Mouse (Mus musculus) midbrain, postnatal 0 days (tissue): ENCODE measurements around the gene Gstt4. TPM values are rescaled to one million over a fixed set of nuclear protein-coding genes. Genes with fewer than 3 reads are reported as not detected.

Experiments used
- ATAC-seq: fragments of 200-750 bp; cut with Nextera tagmentation; 2 replicates; pipeline ENCODE4 v1.8.0; 2017; ENCODE audit warnings: moderate number of reproducible peaks, mild to moderate bottlenecking, moderate TSS enrichment, moderate library complexity; ENCODE audit not compliant: low FRiP score
- DNase-seq: peaks from one replicate; pipeline ENCODE4 v3.0.0-alpha.2; 2015; ENCODE audit warnings: low spot score
- H3K27ac ChIP-seq: fragments of 300-500 bp; sonication (generic); 2 replicates; pipeline ENCODE4 v1.5.1; 2014; ENCODE audit warnings: low read depth, mild to moderate bottlenecking, low read length, mixed read lengths
- H3K27me3 ChIP-seq: fragments of 300-500 bp; sonication (generic); 2 replicates; pipeline ENCODE4 v1.6.1; 2014; ENCODE audit warnings: low read length, control low read depth, mixed read lengths; ENCODE audit not compliant: insufficient read depth
- H3K36me3 ChIP-seq: fragments of 300-500 bp; sonication (generic); 2 replicates; pipeline ENCODE4 v1.6.1; 2014; ENCODE audit warnings: low read length, control low read depth, mixed read lengths; ENCODE audit not compliant: insufficient read depth
- H3K4me1 ChIP-seq: fragments of 300-500 bp; sonication (generic); 2 replicates; pipeline ENCODE4 v1.6.1; 2014; ENCODE audit warnings: mild to moderate bottlenecking, control low read depth, antibody characterized with exemption, low read length, mixed read lengths; ENCODE audit not compliant: insufficient read depth
- H3K4me2 ChIP-seq: fragments of 300-500 bp; sonication (generic); 2 replicates; pipeline ENCODE4 v1.6.1; 2014; ENCODE audit warnings: low read depth, mild to moderate bottlenecking, low read length, mixed read lengths; ENCODE audit not compliant: poor library complexity, severe bottlenecking
- H3K4me3 ChIP-seq: fragments of 300-500 bp; sonication (generic); 2 replicates; pipeline ENCODE4 v1.5.1; 2014; ENCODE audit warnings: low read depth, mild to moderate bottlenecking, low read length, moderate library complexity
- H3K9ac ChIP-seq: fragments of 300-500 bp; sonication (generic); replicated peaks from 2 replicates; pipeline ENCODE4 v1.6.1; 2014; ENCODE audit warnings: mild to moderate bottlenecking, low read length, moderate library complexity, mixed read lengths; ENCODE audit not compliant: poor library complexity, severe bottlenecking
- H3K9me3 ChIP-seq: fragments of 300-500 bp; sonication (generic); 2 replicates; pipeline ENCODE4 v1.6.1; 2016; ENCODE audit warnings: low read length, control low read depth
- CTCF ChIP-seq: IDR thresholded peaks from 2 replicates; pipeline ENCODE4 v1.5.1; 2016; ENCODE audit warnings: antibody characterized with exemption, mild to moderate bottlenecking
- WGBS: fragments of 180-500 bp; shearing (Covaris S2); extraction: QIAGEN DNeasy Blood & Tissue Kit; methylation state at CpG from one replicate; pipeline ENCODE4 v1.1.7; 2014; 5-methylcytosine and 5-hydroxymethylcytosine counted together
- polyA plus RNA-seq: library from polyadenylated mRNA; unstranded; fragments of >200 nt; fragmentation: Nextera tagmentation; extraction: Ambion mirVana; gene quantifications from 2 replicates; pipeline ENCODE4 v1.2.1, GENCODE M21; 2015
- total RNA-seq: library from RNA; depleted of rRNA; stranded (reverse); fragments of >200 nt; gene quantifications from 2 replicates; pipeline ENCODE4 v1.2.3, GENCODE M21; 2014

Gstt4 gene
- total and polyA plus RNA-seq, 2 experiments from 2014 or later: not detected

- H3K27me3 ChIP-seq: no peaks in the 10 kb centered on the region
- no peak overlapping the region for H3K4me2 ChIP-seq
- DNase-seq: peak; percentile 32
- ATAC-seq: no peak
- no peak overlapping the region for H3K4me3 ChIP-seq
- peak; percentile 34 for TF ChIP-seq CTCF
- H3K36me3 ChIP-seq: no peaks in the 10 kb centered on the region
- H3K9me3 ChIP-seq: no peaks in the 10 kb centered on the region
- H3K9ac ChIP-seq: no peak overlapping the region
- no peak overlapping the region for H3K27ac ChIP-seq
- whole genome bisulfite sequencing: 22% methylated on average over 7 of the region's 7 CpGs
- H3K4me1 ChIP-seq: no peaks in the 10 kb centered on the region
These were observed 31.6 kb downstream of the Gstt4 start for GRCm38 (mm10) chr10:75790773-75791172.

DNA sequence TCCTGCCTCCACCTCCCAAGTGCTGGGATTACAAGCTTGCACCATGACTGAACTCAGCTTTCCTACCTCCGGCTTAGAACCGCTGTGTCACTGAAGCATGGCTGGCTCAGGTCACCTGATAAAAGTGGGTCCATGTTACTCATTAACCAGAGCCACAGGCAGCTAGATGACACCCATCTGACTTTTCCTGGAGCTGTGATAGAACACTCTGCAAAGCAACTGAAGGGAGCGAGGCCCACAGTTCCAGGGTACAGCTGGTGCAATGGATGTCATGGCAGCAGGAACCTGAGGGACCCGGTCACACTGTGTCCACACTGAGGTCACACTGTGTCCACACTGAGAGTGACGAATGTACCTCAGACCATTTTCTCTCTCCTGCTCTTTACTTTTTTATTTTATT, 32.5 kb downstream of the Gstt4 start:
- Histone ChIP-seq H3K4me2 (no peak overlapping the region), H3K4me3 (no peak overlapping the region), H3K36me3 (no peaks in the 10 kb centered on the region), H3K27me3 (no peaks in the 10 kb centered on the region), H3K27ac (no peak overlapping the region), H3K4me1 (no peaks in the 10 kb centered on the region), H3K9ac (no peak overlapping the region), H3K9me3 (no peaks in the 10 kb centered on the region)
- ATAC-seq (no peak), DNase-seq (no peak)
- no peak for TF ChIP-seq CTCF
- WGBS: 94% methylated on average over 5 of the region's 5 CpGs

GRCm38 (mm10) chr10:75789081-75789735, 33.1 kb downstream of the Gstt4 start:
- 81% methylated on average over 6 of the region's 6 CpGs for WGBS
- no peaks in the 10 kb centered on the region for H3K27me3 ChIP-seq
- no peaks in the 10 kb centered on the region for H3K4me1 ChIP-seq
- TF ChIP-seq CTCF: no peak
- ATAC-seq (no peak), DNase-seq (no peak)
- H3K9ac ChIP-seq: no peak overlapping the region
- H3K27ac ChIP-seq: no peak overlapping the region
- no peak overlapping the region for H3K4me2 ChIP-seq
- H3K9me3 ChIP-seq: no peaks in the 10 kb centered on the region
- no peaks in the 10 kb centered on the region for H3K36me3 ChIP-seq
- no peak overlapping the region for H3K4me3 ChIP-seq

GRCm38 (mm10) chr10:75788277-75788676, 34.1 kb downstream of the Gstt4 start:
- H3K36me3 ChIP-seq: no peaks in the 10 kb centered on the region
- whole genome bisulfite sequencing: 94% methylated on average over 8 of the region's 8 CpGs
- TF ChIP-seq CTCF: no peak
- DNase-seq: no peak
- ATAC-seq: no peak
- no peak overlapping the region for H3K9ac ChIP-seq
- H3K4me2 ChIP-seq: no peak overlapping the region
- H3K4me1 ChIP-seq: no peaks in the 10 kb centered on the region
- no peaks in the 10 kb centered on the region for H3K27me3 ChIP-seq
- H3K9me3 ChIP-seq: no peaks in the 10 kb centered on the region
- H3K27ac ChIP-seq: no peak overlapping the region
- no peak overlapping the region for H3K4me3 ChIP-seq

DNA sequence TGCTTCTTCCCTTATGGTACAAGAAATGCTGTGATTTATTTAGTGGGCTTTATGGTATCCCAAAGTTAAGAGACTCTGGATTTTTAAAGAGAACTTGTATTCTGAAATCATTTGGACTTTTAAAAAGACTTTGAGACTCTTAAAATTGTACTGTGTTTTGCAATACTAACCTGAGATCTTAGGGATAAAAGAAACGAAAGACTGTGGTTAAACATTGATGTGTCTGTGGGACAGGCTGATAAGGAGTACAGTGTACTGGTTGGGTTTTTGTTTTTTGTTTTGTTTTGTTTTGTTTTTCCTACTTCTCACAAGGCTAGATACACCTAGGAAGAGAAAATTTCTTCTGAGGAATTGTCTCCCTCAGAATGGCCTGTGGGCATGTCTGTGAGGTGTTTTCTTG, 36.9 kb downstream of the Gstt4 start:
- H3K4me1 ChIP-seq: no peaks in the 10 kb centered on the region
- no peaks in the 10 kb centered on the region for H3K36me3 ChIP-seq
- ATAC-seq: no peak
- no peak for DNase-seq
- 78% methylated on average over 1 of the region's 1 CpGs for WGBS
- peaks cover 17% of the 10 kb centered on the region for H3K27me3 ChIP-seq
- no peak overlapping the region for H3K27ac ChIP-seq
- H3K9ac ChIP-seq: no peak overlapping the region
- H3K4me3 ChIP-seq: no peak overlapping the region
- no peak for TF ChIP-seq CTCF
- H3K4me2 ChIP-seq: no peak overlapping the region
- no peaks in the 10 kb centered on the region for H3K9me3 ChIP-seq

DNA sequence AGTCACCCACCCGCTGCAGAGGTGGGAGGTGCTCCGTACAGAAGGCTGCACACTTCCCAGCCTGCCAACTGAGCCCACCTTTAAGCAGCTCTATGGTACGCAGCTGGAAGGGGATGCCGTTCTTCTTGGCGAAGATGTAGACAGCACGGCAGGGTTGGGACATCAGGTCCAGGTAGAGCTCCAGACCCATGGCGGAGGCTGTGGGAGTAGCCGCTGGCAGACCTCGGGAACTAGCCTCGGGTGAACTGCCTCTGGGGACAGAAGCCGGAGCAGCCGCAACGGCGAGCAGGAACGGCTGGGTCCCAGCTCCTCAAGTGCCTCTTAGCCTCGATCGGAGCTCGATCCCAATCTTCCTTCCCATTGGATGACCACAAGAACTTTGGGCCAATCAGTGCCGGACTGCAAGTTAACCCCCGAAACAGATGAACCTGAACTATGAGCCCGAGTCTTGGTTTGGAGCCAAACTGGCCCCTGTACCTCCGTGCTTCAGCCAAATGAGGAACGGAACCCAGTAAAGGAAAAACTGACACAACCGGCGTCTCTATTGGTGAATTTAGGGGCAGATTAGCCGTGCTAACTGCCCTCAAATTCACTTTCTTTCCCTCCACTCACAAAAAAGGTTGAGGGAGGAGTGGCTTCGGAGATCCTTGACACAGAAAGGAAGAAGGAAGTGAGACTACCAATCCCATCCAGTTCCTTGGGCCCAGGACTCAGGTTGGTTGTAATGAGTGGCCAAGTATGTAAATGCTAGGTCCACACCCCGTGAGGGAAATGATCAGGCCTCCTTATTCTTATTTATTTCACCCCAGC, 41.4 kb downstream of the Gstt4 start, which contains the start of the genes Gm20441 and Gstt3:
Gene Gm20441, minus strand, starts transcription at position 186 of the 810 bp plus-strand sequence.
Gene Gstt3, minus strand, starts transcription at position 646 of the 810 bp plus-strand sequence.
- no peaks in the 10 kb centered on the region for H3K36me3 ChIP-seq
- no peak within 1 kb of the TSS for H3K27ac ChIP-seq
- H3K9me3 ChIP-seq: no peaks in the 10 kb centered on the region
- 0 out of 2 replicates have a peak within 1 kb of the TSS, but pooled peaks have one; percentile 19 for H3K9ac ChIP-seq
- ATAC-seq (no peak), DNase-seq (peak; percentile 25)
- H3K4me1 ChIP-seq: no peaks in the 10 kb centered on the region
- peak within 1 kb of the TSS; percentile 70 for H3K4me2 ChIP-seq
- H3K27me3 ChIP-seq: peaks cover 35% of the 10 kb centered on the region
- no peak for TF ChIP-seq CTCF
- 3% methylated on average over 28 of the region's 28 CpGs for WGBS
- H3K4me3 ChIP-seq: peak within 1 kb of the TSS; percentile 39
